Mouse (Mus musculus) embryonic fibroblast, embryonic 13.5 days (primary cell): ENCODE data around the gene Lipe. TPM values are rescaled to one million over a fixed set of nuclear protein-coding genes. Genes with fewer than 3 reads are reported as not detected.
"Not testable (repeated sequence)": the region's sequence is repeated elsewhere in the genome, so short reads cannot be mapped to it uniquely, and the experiment has no call there.

ENCODE experiments used
- H3K27ac ChIP-seq: 2 replicates; pipeline ENCODE4 v1.5.1; 2012; ENCODE audit warnings: low read length, control low read depth, inconsistent platforms; ENCODE audit not compliant: insufficient read depth
- H3K4me1 ChIP-seq: 2 replicates; pipeline ENCODE4 v1.6.1; 2011; ENCODE audit warnings: low read length; ENCODE audit not compliant: control insufficient read depth, insufficient read depth
- H3K4me3 ChIP-seq: 2 replicates; pipeline ENCODE4 v1.5.1; 2011; ENCODE audit warnings: mild to moderate bottlenecking, control low read depth, low read length; ENCODE audit not compliant: insufficient read depth
- CTCF ChIP-seq: IDR thresholded peaks from 2 replicates; pipeline ENCODE4 v1.5.1; 2011; ENCODE audit warnings: mild to moderate bottlenecking, control low read depth, low read length, moderate library complexity, borderline replicate concordance; ENCODE audit not compliant: insufficient read depth
- POLR2A ChIP-seq: IDR thresholded peaks from 2 replicates; pipeline ENCODE4 v1.6.1; 2011; ENCODE audit warnings: low read depth, mild to moderate bottlenecking, control low read depth, low read length, moderate library complexity
- polyA plus RNA-seq: library from polyadenylated mRNA; stranded (reverse); fragments of >200 nt; gene quantifications from 2 replicates; pipeline ENCODE4 v1.2.4, GENCODE M21; 2011; ENCODE audit warnings: low read depth; ENCODE audit not compliant: missing spikeins, insufficient read length

The Lipe gene
- polyA plus RNA-seq, 1 experiment, result 19.4 TPM

DNA sequence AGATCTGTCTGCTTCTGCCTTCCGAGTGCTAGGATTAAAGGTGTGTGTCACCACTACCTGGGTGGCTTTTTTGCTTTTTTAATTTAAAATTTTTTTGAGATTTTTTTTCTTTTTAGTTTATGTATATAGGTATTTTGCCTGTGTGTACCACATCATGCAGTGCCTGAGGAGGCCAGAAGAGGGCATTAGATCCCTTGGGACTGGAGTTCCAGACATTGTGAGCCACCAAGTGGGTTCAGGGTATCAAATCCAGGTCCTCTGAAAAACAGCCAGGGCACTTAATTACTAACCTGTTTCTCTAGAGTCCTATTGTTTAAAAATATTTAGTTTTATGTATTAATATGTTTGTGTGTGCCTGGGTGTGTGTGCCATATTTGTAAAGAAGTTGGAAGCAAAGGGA is 19.1 kb upstream of the Lipe start:
- Histone ChIP-seq H3K27ac (no peak overlapping the region), H3K4me1 (no peaks in the 10 kb centered on the region), H3K4me3 (no peak overlapping the region)
- TF ChIP-seq POLR2A (no peak), CTCF (peak; percentile 17; the same call in 1 of the 2 replicates)

DNA sequence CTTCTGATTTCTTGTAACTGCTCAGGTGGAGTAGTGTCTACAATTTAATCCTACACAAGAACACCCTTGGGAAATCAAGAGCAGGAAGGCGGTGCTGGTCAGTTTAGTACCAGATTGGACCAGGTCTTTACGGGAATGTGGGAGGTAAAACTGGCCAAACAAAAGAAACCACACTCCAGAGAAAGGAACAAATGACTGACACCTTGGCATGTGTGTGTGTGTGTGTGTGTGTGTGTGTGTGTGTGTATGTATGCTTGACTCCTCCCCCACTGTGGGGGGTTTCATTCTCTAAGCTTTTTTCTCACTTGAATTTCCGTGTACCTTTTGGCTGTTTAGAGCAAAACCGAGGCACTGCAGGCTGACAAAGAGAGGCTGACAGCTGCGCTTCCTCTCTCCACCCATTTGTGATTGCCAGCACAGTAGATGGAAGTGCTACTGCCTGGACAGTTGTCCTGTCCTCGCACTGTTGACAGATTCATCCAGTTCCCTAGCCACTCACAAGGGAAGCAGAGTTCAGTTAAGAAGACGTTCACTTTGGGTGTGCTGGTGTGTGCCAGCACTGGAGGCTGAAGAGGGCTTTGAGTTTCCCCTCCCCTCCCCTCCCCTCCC is 14.4 kb upstream of the Lipe start, which contains the start of gene Cxcl17:
TSS of gene Cxcl17 (minus strand) at position 54 of the 609 bp plus-strand sequence.
- H3K4me3 ChIP-seq, result no peak within 1 kb of the TSS
- no peak for TF ChIP-seq POLR2A
- no peak for TF ChIP-seq CTCF
- peaks cover 6% of the 10 kb centered on the region for H3K4me1 ChIP-seq
- H3K27ac ChIP-seq, result no peak within 1 kb of the TSS

DNA sequence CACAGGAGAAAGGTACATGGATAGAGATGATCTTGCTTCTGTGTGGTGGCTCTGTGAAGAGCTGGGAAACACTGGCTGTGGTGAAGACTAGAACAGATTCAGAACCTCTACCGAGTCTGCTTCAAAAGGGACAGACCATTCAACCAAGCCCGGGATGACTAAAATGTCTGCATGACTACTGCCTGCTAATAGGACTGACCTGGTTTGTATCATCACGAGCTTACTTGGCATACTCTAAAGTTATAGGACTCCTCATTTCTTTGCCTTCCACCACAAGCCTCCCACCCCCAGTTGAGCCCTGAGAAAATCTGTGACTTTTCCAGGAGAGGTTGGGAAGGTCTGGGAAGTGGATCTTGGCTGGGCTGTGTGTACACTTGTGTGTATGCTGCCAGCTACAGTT is 13.4 kb upstream of the Lipe start:
- no peak overlapping the region for H3K4me3 ChIP-seq
- H3K4me1 ChIP-seq, result peaks cover 6% of the 10 kb centered on the region
- no peak overlapping the region for H3K27ac ChIP-seq
- TF ChIP-seq CTCF (no peak), POLR2A (no peak)

DNA sequence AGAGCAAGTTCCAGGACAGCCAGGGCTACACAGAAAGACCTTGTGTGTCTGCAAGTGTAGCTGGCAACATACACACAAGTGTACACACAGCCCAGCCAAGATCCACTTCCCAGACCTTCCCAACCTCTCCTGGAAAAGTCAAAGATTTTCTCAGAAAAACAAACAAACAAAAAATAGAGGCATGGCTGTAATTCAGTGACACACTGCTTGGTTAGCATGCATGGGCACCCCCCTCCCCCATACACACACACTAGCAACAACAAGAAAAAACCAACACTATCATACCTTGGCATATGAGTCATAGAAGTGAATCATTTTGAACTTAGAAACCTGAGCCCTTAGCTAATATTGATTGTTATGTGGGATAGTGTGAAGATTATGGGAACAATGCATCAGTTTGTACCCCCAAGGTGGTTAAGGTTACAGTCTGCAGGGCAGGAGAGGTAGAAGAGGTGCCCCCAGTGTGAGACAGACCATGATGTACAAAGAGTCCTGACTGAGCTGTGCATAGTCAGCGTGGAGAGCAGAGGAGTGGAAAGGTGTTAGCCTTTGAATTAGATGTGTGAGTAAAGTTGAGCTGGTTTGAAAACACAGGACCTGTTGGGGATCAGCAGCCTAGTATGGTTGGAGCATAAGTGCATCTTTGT is 12.6 kb upstream of the Lipe start:
- no peak overlapping the region for H3K4me3 ChIP-seq
- peaks cover 6% of the 10 kb centered on the region for H3K4me1 ChIP-seq
- no peak overlapping the region for H3K27ac ChIP-seq
- no peak for TF ChIP-seq CTCF
- no peak for TF ChIP-seq POLR2A

DNA sequence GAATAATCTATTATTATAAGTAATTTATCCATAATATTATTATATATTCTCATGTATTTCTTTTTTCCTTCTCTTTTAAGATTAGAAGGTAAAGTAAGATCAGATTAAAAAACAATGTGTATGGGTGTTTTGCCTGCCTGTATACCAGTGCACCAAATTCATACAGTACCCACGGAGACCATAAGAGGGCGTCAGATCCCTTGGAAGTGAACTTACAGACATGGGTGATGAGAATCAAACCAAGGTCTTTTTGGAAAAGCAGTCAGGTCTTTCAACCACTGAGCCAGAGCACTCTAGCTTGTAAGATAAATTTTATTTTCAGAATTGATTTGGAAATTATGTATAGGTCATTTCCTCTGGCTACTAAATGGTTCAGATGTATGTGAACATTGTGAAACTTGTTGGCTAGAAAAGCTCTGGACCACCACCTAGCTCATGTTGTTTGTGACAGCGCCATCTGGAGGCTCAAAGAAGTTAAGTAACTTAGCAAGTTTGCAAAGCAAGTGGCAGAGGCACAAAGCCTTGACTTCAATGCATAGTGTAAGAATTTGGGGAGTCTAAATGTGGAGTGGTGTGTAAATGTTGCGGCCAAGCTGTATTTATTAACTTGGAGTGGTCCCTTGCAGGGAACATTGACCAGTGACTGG is 10.7 kb upstream of the Lipe start:
- no peak for TF ChIP-seq CTCF
- no peak for TF ChIP-seq POLR2A
- no peak overlapping the region for H3K4me3 ChIP-seq
- no peak overlapping the region for H3K27ac ChIP-seq
- H3K4me1 ChIP-seq, result peaks cover 6% of the 10 kb centered on the region

DNA sequence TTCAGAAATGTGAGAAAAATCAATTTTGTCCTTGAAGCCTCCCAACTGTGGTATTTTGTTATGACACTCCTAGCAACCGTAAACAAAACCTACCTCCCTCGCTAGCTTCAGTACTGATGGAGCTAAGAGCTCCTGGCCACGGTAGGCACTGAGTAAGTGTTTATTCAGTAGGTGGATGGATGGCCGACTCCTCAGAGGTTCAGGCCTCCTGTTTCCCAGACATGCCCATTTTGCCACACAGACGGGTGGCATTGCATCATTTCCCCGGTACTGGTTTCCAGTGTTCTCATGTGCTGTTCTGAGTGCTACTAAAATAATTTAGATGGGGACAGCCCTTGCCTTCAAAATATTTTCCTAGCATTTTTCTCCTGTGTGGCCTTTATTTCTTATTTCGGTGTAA is 8.0 kb upstream of the Lipe start:
- Histone ChIP-seq H3K4me1 (peaks cover 3% of the 10 kb centered on the region), H3K4me3 (no peak overlapping the region), H3K27ac (no peak overlapping the region)
- TF ChIP-seq POLR2A (no peak), CTCF (no peak)

DNA sequence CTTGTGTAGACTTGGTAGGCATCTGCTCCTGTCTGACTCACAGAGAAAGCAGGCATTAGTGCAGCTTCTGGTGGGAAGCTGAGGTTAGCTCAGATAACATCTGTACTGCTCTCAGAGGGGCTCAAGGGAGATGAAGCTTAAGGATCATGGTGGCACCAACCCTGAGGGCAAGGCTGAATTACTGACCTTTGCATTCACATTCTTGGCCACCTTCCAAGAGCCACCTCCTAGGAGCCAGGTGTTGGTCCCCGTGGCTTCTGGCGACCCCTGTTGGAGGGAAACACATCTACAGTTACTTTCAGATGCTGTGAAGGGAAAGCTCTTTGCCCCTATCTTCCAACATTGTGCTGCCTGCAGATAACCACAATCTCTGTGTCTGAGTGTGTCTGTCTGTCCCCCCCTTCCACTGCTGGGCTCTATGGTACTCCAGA is 4.2 kb upstream of the Lipe start:
- no peaks in the 10 kb centered on the region for H3K4me1 ChIP-seq
- no peak overlapping the region for H3K27ac ChIP-seq
- TF ChIP-seq CTCF (peak; percentile 12; the same call in 1 of the 2 replicates), POLR2A (no peak)
- no peak overlapping the region for H3K4me3 ChIP-seq

DNA sequence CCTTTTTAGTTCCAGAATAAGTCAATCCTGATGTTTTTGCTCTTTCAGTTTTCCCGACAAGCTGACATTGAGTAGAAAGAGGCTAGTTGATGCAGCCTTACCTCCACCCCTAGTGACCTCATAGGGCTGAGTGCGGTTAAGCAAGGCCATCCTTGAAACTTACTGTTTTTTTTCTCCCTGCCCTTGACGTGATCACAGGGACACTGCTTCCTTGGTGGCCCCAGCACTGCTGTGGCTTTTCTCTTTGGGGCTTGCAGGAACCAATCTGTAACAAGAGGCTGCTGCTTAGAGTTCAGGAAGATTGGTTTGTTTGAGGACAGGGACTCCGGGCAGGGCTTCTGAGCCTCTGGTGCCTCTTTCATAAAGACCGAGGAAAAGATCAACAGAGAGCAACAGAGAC is 3.5 kb upstream of the Lipe start:
- Histone ChIP-seq H3K4me3 (no peak overlapping the region), H3K4me1 (no peaks in the 10 kb centered on the region), H3K27ac (no peak overlapping the region)
- TF ChIP-seq POLR2A (no peak), CTCF (no peak)

DNA sequence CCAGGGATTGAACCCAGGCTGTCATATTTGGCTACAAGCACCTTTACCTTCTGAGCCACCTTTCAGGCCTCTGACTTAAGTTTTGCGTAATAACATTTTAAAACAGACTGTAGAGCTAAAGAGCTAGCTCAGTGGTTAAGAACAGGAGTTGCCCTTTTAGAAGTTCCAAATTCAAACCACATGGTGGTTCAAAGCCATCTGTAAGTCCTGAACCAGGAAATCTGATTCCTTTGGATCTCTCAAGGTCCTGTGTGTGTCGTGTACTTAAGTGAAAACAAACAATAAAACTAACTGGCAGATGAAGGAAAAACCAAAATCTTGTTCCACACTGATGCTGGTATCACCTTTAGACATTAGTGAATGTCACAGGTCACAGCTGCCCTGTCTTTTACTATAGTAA is 3.0 kb upstream of the Lipe start:
- no peak overlapping the region for H3K27ac ChIP-seq
- H3K4me1 ChIP-seq, result no peaks in the 10 kb centered on the region
- H3K4me3 ChIP-seq, result no peak overlapping the region
- TF ChIP-seq CTCF (no peak), POLR2A (no peak)

DNA sequence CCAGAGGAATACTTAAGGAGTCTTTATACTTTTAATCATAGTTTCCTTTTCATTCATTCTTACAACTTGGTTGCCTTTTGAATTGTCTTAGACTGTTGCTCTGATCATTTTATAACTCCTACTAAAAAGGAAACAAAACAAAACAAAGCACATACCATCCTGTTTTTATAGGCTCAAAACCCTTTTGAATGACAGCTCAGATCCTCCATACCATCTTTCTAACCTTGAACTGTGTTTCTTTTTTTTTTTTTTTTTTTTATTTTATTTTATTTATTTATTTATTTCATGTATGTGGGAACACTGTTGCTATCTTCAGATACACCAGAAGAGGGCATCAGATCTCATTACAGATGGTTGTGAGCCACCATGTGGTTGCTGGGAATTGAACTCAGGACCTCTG is 518 bp upstream of the Lipe start:
- H3K27ac ChIP-seq, H3K4me1 ChIP-seq, H3K4me3 ChIP-seq: not testable (repeated sequence)
